Mouse (Mus musculus) macrophage (primary cell): ENCODE results near the gene Pum1. TPM values are rescaled to one million over a fixed set of nuclear protein-coding genes. Genes with fewer than 3 reads are reported as not detected.
A peak's percentile ranks its signal among the peaks of the same experiment; 100 is the strongest.
"Not testable (repeated sequence)": the region's sequence is repeated elsewhere in the genome, so short reads cannot be mapped to it uniquely, and the experiment has no call there.

ENCODE experiments used
- H3K27ac ChIP-seq: fragments of 350-480 bp; formaldehyde crosslinking; 2 replicates; pipeline ENCODE4 v1.9.0; 2021
- H3K36me3 ChIP-seq: fragments of 350-480 bp; formaldehyde crosslinking; 2 replicates; pipeline ENCODE4 v1.9.0; 2021; ENCODE audit errors: inconsistent target
- H3K4me3 ChIP-seq: fragments of 350-480 bp; formaldehyde crosslinking; 2 replicates; pipeline ENCODE4 v1.9.0; 2021; ENCODE audit errors: inconsistent target
- H3K79me2 ChIP-seq: fragments of 350-480 bp; formaldehyde crosslinking; 2 replicates; pipeline ENCODE4 v1.9.0; 2021; ENCODE audit errors: inconsistent target
- WGBS: methylation state at CpG from one replicate; pipeline ENCODE4 v1.1.7; 2026; ENCODE audit warnings: inconsistent platforms; ENCODE audit not compliant: missing documents; 5-methylcytosine and 5-hydroxymethylcytosine counted together
- polyA plus RNA-seq: library from polyadenylated mRNA; stranded (reverse); fragments of 250-400 nt; gene quantifications from 3 replicates; pipeline ENCODE4 v1.2.4, GENCODE M21; 2018; ENCODE audit warnings: inconsistent platforms

The Pum1 gene
- polyA plus RNA-seq, 1 experiment from 2014 or later: 22.1 TPM

GRCm38 (mm10) chr4:130660106-130660505, 3.0 kb upstream of the Pum1 start:
- Histone ChIP-seq H3K36me3 (no peaks in the 10 kb centered on the region), H3K79me2 (peaks cover 16% of the 10 kb centered on the region), H3K4me3 (no peak overlapping the region), H3K27ac (no peak overlapping the region)
- WGBS: 81% methylated on average over 2 of the region's 2 CpGs

DNA sequence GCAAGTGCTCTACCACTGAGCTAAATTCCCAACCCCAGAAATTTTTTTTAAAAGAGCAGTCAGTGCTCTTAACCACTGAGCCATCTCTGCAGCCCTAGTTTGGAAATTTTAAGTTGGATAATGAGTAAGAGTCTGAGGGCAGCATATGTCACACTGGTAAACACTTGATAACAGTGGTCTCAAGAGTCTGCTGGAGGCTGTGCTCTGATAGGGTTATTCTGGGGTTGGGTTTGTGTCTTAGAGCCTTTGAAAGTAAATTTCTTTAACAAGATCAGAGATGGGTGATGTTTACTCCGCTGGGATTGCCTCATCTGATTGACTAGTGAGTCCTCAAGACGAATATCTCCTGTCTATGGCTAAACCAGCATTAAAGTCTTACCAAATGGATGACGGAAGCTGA, 2.0 kb upstream of the Pum1 start:
- H3K36me3 ChIP-seq: no peaks in the 10 kb centered on the region
- WGBS: 94% methylated on average over 3 of the region's 3 CpGs
- H3K27ac ChIP-seq: no peak overlapping the region
- H3K79me2 ChIP-seq: peaks cover 26% of the 10 kb centered on the region
- H3K4me3 ChIP-seq: no peak overlapping the region

DNA sequence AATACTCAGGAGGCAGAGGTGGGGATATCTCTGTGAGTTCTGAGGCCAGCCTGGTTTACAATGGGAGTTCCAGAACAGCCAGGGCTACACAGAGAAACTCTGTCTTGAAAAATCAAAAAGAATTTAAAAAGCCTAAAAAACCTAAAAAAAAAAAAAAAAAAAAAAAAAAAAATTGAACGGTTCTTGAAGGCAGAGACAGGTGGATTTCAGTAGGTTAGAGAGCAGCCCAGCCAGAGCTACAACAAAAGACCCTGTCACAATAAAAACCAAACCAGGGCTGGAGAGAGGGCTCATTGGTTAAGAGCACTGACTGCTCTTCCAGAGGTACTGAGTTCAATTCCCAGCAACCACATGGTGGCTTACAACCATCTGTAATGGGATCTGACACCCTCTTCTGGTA, 816 bp upstream of the Pum1 start:
- not testable (repeated sequence) for H3K27ac ChIP-seq, H3K4me3 ChIP-seq, H3K36me3 ChIP-seq
- peaks cover 38% of the 10 kb centered on the region for H3K79me2 ChIP-seq
- 86% methylated on average over 1 of the region's 1 CpGs for WGBS

GRCm38 (mm10) chr4:130663810-130664401, 785 bp downstream of the Pum1 start:
- 1% methylated on average over 22 of the region's 22 CpGs for WGBS
- Histone ChIP-seq H3K79me2 (peaks cover 54% of the 10 kb centered on the region), H3K36me3 (no peaks in the 10 kb centered on the region; the same call in 1 of the 2 replicates), H3K27ac (peak overlapping the region; percentile 57), H3K4me3 (peak overlapping the region; percentile 94)

DNA sequence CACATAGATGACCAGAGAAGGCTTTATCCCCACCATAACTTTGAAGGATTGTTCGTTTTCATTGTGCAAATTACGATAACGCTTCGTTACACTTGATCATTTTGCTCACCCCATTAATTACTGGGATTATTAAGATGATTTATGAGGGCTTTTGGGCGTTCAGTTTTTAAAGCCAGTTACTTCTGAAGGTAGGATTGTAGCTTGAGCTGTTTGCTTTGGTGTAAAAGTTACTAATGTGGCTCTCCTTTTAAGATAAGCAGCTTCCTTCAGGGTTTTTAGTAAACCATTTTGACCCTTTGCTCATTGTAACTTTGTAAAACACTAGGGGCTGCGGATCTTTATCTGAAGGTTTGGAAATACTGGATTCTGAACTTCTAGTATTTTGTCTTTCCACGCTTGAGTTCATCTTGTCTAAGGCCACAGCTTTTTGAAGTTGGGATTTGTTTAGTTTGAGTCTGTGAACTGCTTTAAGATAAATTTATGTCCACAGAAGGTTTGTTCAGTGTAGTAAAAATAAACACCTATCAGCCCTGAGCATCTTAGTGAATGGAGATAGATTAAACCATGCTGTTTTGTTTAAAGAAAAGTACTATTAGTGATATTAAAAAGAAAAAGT, 1.4 kb downstream of the Pum1 start:
- 8% methylated on average over 6 of the region's 7 CpGs for WGBS
- peaks cover 60% of the 10 kb centered on the region for H3K79me2 ChIP-seq
- no peaks in the 10 kb centered on the region; the same call in 1 of the 2 replicates for H3K36me3 ChIP-seq
- peak overlapping the region; percentile 57 for H3K27ac ChIP-seq
- peak overlapping the region; percentile 94 for H3K4me3 ChIP-seq

DNA sequence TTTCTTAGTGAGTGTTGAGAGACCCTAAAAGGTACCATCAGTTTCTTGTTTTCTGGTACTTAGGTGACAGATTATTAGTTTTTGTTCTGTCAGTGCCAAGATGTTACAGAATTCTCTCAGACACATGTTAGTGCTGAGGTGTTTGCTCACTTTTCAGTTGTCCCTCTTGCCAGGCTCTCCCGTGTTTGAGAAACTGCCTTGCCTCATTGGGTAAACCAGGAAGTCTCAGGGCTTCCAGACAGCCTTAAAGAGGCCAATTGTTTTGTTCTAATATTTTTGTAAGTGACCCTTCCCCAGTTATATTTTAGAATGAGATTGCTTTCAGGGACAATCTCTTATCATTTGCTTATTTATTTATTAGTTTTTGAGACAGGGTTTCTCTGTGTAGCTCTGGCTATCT, 2.1 kb downstream of the Pum1 start:
- peak overlapping the region; percentile 94; the same call in 1 of the 2 replicates for H3K4me3 ChIP-seq
- H3K36me3 ChIP-seq: no peaks in the 10 kb centered on the region; the same call in 1 of the 2 replicates
- peaks cover 67% of the 10 kb centered on the region for H3K79me2 ChIP-seq
- WGBS: 0% methylated on average over 1 of the region's 1 CpGs
- H3K27ac ChIP-seq: no peak overlapping the region

DNA sequence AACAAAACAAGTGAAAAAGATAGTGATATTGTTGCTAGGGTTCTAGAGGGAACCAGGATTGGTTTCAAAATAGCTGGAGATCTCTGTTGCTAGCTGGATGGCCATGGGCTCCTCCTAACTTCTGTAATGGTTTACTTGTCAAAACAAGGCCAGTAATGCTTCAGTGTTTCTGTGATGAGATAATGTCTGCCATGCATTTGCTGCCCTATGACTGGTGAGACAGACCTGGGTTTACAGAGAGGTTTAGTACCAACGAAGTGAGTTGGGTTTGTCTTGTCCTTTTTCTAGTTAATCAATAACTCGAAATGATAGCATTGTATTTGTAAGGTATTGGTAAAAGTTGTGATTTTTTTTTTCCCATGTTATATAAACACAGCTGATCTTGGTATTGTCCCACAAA, 4.6 kb downstream of the Pum1 start:
- WGBS: 73% methylated on average over 2 of the region's 2 CpGs
- Histone ChIP-seq H3K4me3 (no peak overlapping the region), H3K27ac (no peak overlapping the region), H3K79me2 (peaks cover 92% of the 10 kb centered on the region), H3K36me3 (no peaks in the 10 kb centered on the region; the same call in 1 of the 2 replicates)

- WGBS: 67% methylated on average over 2 of the region's 2 CpGs
- H3K36me3 ChIP-seq: no peaks in the 10 kb centered on the region; the same call in 1 of the 2 replicates
Observed at GRCm38 (mm10) chr4:130668541-130668940, 5.4 kb downstream of the Pum1 start.

GRCm38 (mm10) chr4:130668991-130669390, 5.9 kb downstream of the Pum1 start:
- H3K36me3 ChIP-seq: no peaks in the 10 kb centered on the region; the same call in 1 of the 2 replicates
- no peak overlapping the region for H3K4me3 ChIP-seq
- WGBS: 44% methylated on average over 7 of the region's 7 CpGs
- H3K27ac ChIP-seq: no peak overlapping the region
- H3K79me2 ChIP-seq: peaks cover 100% of the 10 kb centered on the region

More at GRCm38 (mm10) chr4:130668541-130668940, 5.4 kb downstream of the Pum1 start:
- no peak overlapping the region for H3K4me3 ChIP-seq
- H3K79me2 ChIP-seq: peaks cover 100% of the 10 kb centered on the region
- no peak overlapping the region for H3K27ac ChIP-seq

DNA sequence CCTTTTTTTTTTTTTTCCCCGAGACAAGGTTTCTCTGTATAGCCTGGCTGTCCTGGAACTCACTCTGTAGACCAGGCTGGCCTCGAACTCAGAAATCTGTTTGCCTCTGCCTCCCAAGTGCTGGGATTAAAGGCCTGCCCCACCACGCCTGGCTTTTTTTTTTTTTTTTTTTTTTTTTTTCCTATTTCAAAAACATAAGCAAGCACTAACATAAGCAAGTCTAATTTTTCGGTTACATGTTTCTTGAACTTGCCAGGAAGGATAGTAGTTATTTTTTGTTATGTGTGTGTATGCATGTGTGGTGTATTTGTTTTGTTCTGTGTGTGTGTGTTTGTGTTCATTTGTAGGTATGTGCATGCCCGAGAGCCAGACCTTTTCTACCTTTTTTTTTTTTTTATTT, 6.9 kb downstream of the Pum1 start:
- H3K27ac ChIP-seq, H3K36me3 ChIP-seq: not testable (repeated sequence)
- 87% methylated on average over 3 of the region's 5 CpGs for WGBS

GRCm38 (mm10) chr4:130671079-130671845, 8.1 kb downstream of the Pum1 start:
- Histone ChIP-seq H3K27ac (no peak overlapping the region), H3K4me3 (no peak overlapping the region), H3K79me2 (peaks cover 100% of the 10 kb centered on the region), H3K36me3 (no peaks in the 10 kb centered on the region; the same call in 1 of the 2 replicates)
- WGBS: 96% methylated on average over 4 of the region's 4 CpGs

More for the DNA sequence above, 6.9 kb downstream of the Pum1 start:
- peaks cover 100% of the 10 kb centered on the region for H3K79me2 ChIP-seq
- H3K4me3 ChIP-seq: not testable (repeated sequence)

DNA sequence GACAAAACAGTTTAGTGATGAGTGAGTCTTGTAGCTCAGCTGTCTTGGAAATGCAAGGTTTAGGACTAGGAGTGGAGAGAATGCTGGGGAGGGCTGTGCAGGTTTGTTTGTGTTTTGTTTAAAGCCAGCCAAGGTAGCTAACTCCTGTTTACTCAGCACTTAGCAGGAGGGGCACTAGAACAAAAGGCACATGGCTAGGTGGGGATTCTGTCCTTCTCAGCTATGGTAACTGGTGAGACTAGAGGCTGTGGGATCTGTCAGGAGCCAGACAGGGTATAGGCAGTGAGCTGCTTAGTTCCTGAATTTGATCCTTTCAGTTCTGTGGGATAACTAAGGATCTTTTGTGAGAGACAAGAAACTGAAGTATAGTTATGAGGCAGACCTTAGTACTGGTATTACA, 9.0 kb downstream of the Pum1 start:
- Histone ChIP-seq H3K4me3 (no peak overlapping the region), H3K27ac (no peak overlapping the region), H3K36me3 (no peaks in the 10 kb centered on the region; the same call in 1 of the 2 replicates), H3K79me2 (peaks cover 100% of the 10 kb centered on the region)

GRCm38 (mm10) chr4:130676746-130677145, 13.6 kb downstream of the Pum1 start:
- WGBS: 100% methylated on average over 1 of the region's 2 CpGs
- H3K79me2 ChIP-seq: peaks cover 100% of the 10 kb centered on the region
- H3K36me3 ChIP-seq: peaks cover 5% of the 10 kb centered on the region; the same call in 1 of the 2 replicates
- no peak overlapping the region for H3K27ac ChIP-seq
- H3K4me3 ChIP-seq: no peak overlapping the region

- Histone ChIP-seq H3K27ac (no peak overlapping the region), H3K36me3 (peaks cover 5% of the 10 kb centered on the region; the same call in 1 of the 2 replicates), H3K79me2 (peaks cover 100% of the 10 kb centered on the region), H3K4me3 (no peak overlapping the region)
- 100% methylated on average over 3 of the region's 3 CpGs for WGBS
Observed at GRCm38 (mm10) chr4:130678149-130678548, 15.0 kb downstream of the Pum1 start.

- Histone ChIP-seq H3K27ac (no peak overlapping the region), H3K79me2 (peaks cover 100% of the 10 kb centered on the region), H3K4me3 (no peak overlapping the region), H3K36me3 (peaks cover 5% of the 10 kb centered on the region; the same call in 1 of the 2 replicates)
- WGBS: 93% methylated on average over 6 of the region's 6 CpGs
Observed at GRCm38 (mm10) chr4:130680676-130681075, 17.6 kb downstream of the Pum1 start.
